Mouse (Mus musculus): Measurements from ENCODE around the gene Ly6g6f.
"Not testable (repeated sequence)": the region's sequence is repeated elsewhere in the genome, so short reads cannot be mapped to it uniquely, and the experiment has no call there.

The Ly6g6f gene

GRCm38 (mm10) chr17:35085208-35085865 is at the start of gene Ly6g6f:
Ly6g6f (minus strand) TSS chr17:35085610.
- DNase-seq (ENCODE audit: low read depth, low spot score): no peak

- DNase-seq (ENCODE audit: low read depth, low spot score): peak; percentile 96
Measured at GRCm38 (mm10) chr17:35134801-35135590, 49.6 kb upstream of the Ly6g6f start, which contains the start of gene Bag6. Bag6 (plus strand) TSS chr17:35135178.

GRCm38 (mm10) chr17:35133517-35133916 is 48.1 kb upstream of the Ly6g6f start:
- DNase-seq (ENCODE audit: low read depth, low spot score): no peak

- no peak for DNase-seq (ENCODE audit: low read depth, low spot score)
Measured at GRCm38 (mm10) chr17:35132174-35132560, 46.8 kb upstream of the Ly6g6f start.

GRCm38 (mm10) chr17:35131500-35132173 is 46.2 kb upstream of the Ly6g6f start, which contains the start of gene Apom:
Apom (minus strand) TSS chr17:35132050.
- no peak for DNase-seq (ENCODE audit: low read depth, low spot score)

GRCm38 (mm10) chr17:35131038-35131437 is 45.6 kb upstream of the Ly6g6f start:
- no peak for DNase-seq (ENCODE audit: low read depth, low spot score)

GRCm38 (mm10) chr17:35128996-35129395 is 43.6 kb upstream of the Ly6g6f start:
- no peak for DNase-seq (ENCODE audit: low read depth, low spot score)

- DNase-seq (ENCODE audit: low read depth, low spot score): peak; percentile 18
Measured at GRCm38 (mm10) chr17:35127017-35127416, 41.6 kb upstream of the Ly6g6f start.

- peak; percentile 69 for DNase-seq (ENCODE audit: low read depth, low spot score)
Measured at GRCm38 (mm10) chr17:35126206-35126611, 40.8 kb upstream of the Ly6g6f start, which contains the start of gene D17H6S53E. D17H6S53E (plus strand) TSS chr17:35126373.

- peak; percentile 30 for DNase-seq (ENCODE audit: low read depth, low spot score)
Measured at GRCm38 (mm10) chr17:35125578-35125977, 40.2 kb upstream of the Ly6g6f start.

GRCm38 (mm10) chr17:35125081-35125480 is 39.7 kb upstream of the Ly6g6f start:
- DNase-seq (ENCODE audit: low read depth, low spot score): no peak

- not testable (repeated sequence) for DNase-seq (ENCODE audit: low read depth, low spot score)
Measured at GRCm38 (mm10) chr17:35124261-35124896, 39.0 kb upstream of the Ly6g6f start.

- DNase-seq (ENCODE audit: low read depth, low spot score): not testable (repeated sequence)
Measured at GRCm38 (mm10) chr17:35123287-35123686, 37.9 kb upstream of the Ly6g6f start.

GRCm38 (mm10) chr17:35121871-35122303 is 36.5 kb upstream of the Ly6g6f start, which contains the start of gene Csnk2b:
Csnk2b (minus strand) TSS chr17:35122053.
- DNase-seq (ENCODE audit: low read depth, low spot score): peak; percentile 95

- DNase-seq (ENCODE audit: low read depth, low spot score): peak; percentile 100
Measured at GRCm38 (mm10) chr17:35121143-35121799, 35.9 kb upstream of the Ly6g6f start, which contains the start of gene Gpank1. Gpank1 (plus strand) TSS chr17:35121455.

- DNase-seq (ENCODE audit: low read depth, low spot score): peak; percentile 43
Measured at GRCm38 (mm10) chr17:35120745-35121142, 35.3 kb upstream of the Ly6g6f start.

GRCm38 (mm10) chr17:35115046-35116019 is 29.9 kb upstream of the Ly6g6f start, which contains the start of gene Ly6g5b:
Ly6g5b (minus strand) TSS chr17:35115428.
- peak; percentile 65 for DNase-seq (ENCODE audit: low read depth, low spot score)

- DNase-seq (ENCODE audit: low read depth, low spot score): no peak
Measured at GRCm38 (mm10) chr17:35111774-35112173, 26.4 kb upstream of the Ly6g6f start.

GRCm38 (mm10) chr17:35108097-35108496 is 22.7 kb upstream of the Ly6g6f start, which contains the start of gene Ly6g5c:
Ly6g5c (plus strand) TSS chr17:35108279.
- DNase-seq (ENCODE audit: low read depth, low spot score): no peak

Data from 3T3-L1 (cell line).